Mouse (Mus musculus) cerebellum, adult 2 months (tissue): ENCODE data around the gene Galnt2. TPM values are rescaled to one million over a fixed set of nuclear protein-coding genes. Genes with fewer than 3 reads are reported as not detected.

ENCODE experiments used
- DNase-seq, 2 experiments: peaks; one replicate each; pipeline ENCODE4 v3.0.0; 2021
- H3K27ac ChIP-seq: fragments of 200-500 bp; 2 replicates; pipeline ENCODE4 v1.5.1; 2012; ENCODE audit warnings: low read length, control low read depth, inconsistent platforms; ENCODE audit not compliant: insufficient read depth
- H3K27me3 ChIP-seq: fragments of 200-500 bp; 2 replicates; pipeline ENCODE4 v1.6.1; 2012; ENCODE audit warnings: inconsistent platforms, mild to moderate bottlenecking, low read length, moderate library complexity; ENCODE audit not compliant: control insufficient read depth, insufficient read depth
- H3K4me1 ChIP-seq: fragments of 200-500 bp; 2 replicates; pipeline ENCODE4 v1.6.1; 2011; ENCODE audit warnings: low read length; ENCODE audit not compliant: control insufficient read depth, insufficient read depth
- H3K4me3 ChIP-seq: fragments of 200-500 bp; replicated peaks from 2 replicates; pipeline ENCODE3; 2011; ENCODE audit warnings: mild to moderate bottlenecking, low read depth, low read length, control low read depth; ENCODE audit not compliant: insufficient read depth
- CTCF ChIP-seq: fragments of 200-500 bp; IDR thresholded peaks from 2 replicates; pipeline ENCODE4 v1.5.1; 2011; ENCODE audit warnings: low read depth, mild to moderate bottlenecking, control low read depth, low read length, moderate library complexity, borderline replicate concordance; ENCODE audit not compliant: insufficient read depth
- POLR2A ChIP-seq: fragments of 200-500 bp; IDR thresholded peaks from 2 replicates; pipeline ENCODE4 v1.6.1; 2011; ENCODE audit warnings: low read length, control low read depth, borderline replicate concordance; ENCODE audit not compliant: insufficient read depth
- WGBS: fragments of 180-500 bp; shearing (Covaris S2); methylation state at CpG from one replicate; pipeline ENCODE4 v1.1.7; 2018; 5-methylcytosine and 5-hydroxymethylcytosine counted together
- polyA plus RNA-seq: library from polyadenylated mRNA; depleted of rRNA; stranded (reverse); fragments of >200 nt; gene quantifications from 2 replicates; pipeline ENCODE4 v1.2.3, GENCODE M21; 2012

Galnt2 gene
- polyA plus RNA-seq, 1 experiment = 23.8 TPM

DNA sequence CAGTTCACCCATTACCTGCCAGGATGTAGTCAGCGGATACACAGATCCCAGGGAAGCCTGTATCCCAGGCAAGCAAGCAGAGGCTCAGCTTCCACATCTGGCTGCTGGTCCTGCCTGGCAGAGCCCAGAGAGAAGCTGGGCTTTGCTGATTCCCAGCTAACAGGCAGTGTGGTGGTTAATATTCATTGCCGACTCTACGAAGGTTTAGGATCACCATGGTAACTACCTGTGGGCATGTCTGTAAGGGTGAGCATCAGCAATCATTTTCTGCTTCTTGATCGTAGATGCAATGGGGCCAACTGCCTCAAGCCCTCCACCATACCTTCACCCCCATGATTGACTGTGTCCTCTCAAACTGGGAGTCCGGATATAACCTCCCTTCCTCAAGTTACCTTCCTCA is 37.2 kb upstream of the Galnt2 start:
- DNase-seq = no peak
- no peak overlapping the region for H3K27ac ChIP-seq
- 80% methylated on average over 5 of the region's 5 CpGs for WGBS
- H3K4me3 ChIP-seq = no peak overlapping the region
- H3K27me3 ChIP-seq = no peaks in the 10 kb centered on the region
- no peak for TF ChIP-seq POLR2A
- TF ChIP-seq CTCF = no peak
- peaks cover 6% of the 10 kb centered on the region; the same call in 1 of the 2 replicates for H3K4me1 ChIP-seq

DNA sequence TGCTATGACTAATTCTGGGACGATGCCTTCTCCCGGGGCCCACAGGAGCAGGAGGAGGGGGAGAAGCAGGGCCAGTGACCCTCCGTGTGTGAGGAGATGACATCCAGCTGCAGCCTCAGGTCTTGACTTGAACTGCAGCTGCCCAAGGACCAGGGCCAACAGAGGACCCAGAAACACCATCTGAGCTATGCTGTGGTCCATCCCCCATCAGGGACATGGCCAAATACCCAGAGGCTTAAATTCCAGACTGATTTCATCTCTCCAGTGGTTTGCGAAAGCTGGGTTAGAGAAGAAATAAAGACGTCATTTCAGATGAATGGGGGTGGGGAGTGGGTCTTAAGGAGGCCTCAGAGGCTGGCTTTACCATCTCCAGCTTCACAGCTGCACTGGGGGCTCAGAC is 35.0 kb upstream of the Galnt2 start:
- Histone ChIP-seq H3K27me3 (no peaks in the 10 kb centered on the region), H3K4me3 (no peak overlapping the region), H3K27ac (no peak overlapping the region), H3K4me1 (no peaks in the 10 kb centered on the region)
- WGBS = 52% methylated on average over 5 of the region's 5 CpGs
- no peak for TF ChIP-seq CTCF
- no peak for TF ChIP-seq POLR2A
- DNase-seq = no peak

DNA sequence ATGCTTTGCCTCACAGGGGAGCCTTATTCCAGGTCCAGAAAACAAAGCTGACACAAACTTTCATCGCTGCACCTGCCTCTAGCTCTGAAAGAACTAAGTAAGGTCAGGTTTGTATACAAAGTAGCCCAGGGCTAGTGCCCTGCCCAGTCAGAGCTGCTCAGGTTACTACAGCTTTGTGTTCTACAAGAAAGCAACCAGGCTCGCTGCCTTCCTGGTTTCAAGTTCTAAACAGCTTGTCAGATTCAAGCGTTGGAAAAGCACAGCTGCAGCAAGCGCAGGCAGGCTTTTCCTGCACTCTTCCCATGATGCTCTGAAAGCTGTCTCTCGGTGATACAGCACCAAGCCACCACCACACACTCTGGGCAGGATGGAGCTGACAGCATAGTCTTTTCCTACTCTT is 34.4 kb upstream of the Galnt2 start:
- H3K4me1 ChIP-seq = no peaks in the 10 kb centered on the region
- no peak overlapping the region for H3K27ac ChIP-seq
- TF ChIP-seq CTCF (no peak), POLR2A (no peak)
- no peak for DNase-seq
- WGBS = 68% methylated on average over 5 of the region's 5 CpGs
- no peaks in the 10 kb centered on the region for H3K27me3 ChIP-seq
- no peak overlapping the region for H3K4me3 ChIP-seq

DNA sequence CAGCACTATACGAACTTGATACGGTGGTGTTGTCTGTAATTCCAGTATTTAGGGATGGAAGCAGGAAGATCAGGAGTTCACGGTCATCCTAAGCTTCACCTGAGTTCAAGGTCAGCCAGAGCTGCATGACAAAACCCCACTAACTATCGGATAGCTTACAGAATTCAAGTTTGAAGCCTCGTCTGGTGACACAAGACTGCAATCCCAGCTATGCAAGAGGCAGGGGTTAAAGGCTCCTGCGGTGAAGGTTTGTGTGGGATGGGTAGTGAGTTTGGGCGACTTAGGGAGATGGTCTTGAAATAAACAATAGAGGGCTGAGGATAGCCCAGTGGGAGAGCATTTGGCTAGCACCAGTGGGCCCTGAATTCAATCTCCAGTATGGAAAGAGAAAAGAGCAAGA is 33.0 kb upstream of the Galnt2 start:
- no peak overlapping the region for H3K27ac ChIP-seq
- H3K4me3 ChIP-seq = no peak overlapping the region
- WGBS = 83% methylated on average over 7 of the region's 7 CpGs
- H3K27me3 ChIP-seq = no peaks in the 10 kb centered on the region
- TF ChIP-seq POLR2A (no peak), CTCF (no peak)
- no peaks in the 10 kb centered on the region for H3K4me1 ChIP-seq
- DNase-seq = no peak

DNA sequence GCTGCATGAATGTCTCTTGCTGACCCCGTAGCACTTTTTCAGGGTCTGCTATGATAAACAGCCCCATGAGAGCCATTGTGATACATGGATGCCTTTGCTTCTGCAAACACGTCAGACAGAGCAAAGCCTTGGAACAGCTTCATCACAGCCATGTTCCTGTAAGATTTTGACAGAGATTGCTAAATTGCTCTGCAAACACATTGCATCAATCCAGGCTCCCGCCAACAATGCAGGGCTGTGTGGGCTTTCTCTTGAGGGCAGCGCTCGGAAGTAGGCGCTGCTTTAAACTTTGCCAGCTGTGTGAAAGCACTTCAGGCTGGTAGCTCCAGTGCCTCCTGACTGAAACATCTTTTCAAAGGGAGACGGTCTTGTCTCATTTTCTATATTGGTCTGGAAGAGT is 30.8 kb upstream of the Galnt2 start:
- no peak for TF ChIP-seq CTCF
- no peak for TF ChIP-seq POLR2A
- DNase-seq = no peak
- WGBS = 59% methylated on average over 7 of the region's 7 CpGs

DNA sequence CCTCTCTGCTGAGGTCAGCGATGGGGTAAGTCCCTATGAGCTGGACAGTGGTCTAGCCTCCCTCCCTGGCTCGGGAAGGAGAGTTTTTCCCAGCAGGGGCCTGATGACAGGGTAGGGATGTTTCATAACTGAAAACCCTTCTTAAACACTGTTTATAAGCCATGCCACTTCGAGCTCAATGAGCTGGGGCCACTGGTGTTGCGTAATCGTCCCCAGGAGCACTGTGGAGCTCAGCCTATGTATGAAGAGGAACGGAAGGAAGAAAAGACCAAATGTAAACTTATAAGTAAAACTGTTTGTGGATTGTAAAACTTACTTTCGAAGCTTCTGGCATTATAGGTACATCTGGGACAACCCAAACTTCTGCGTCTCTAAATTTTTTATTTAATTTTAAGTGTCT is 29.5 kb upstream of the Galnt2 start:
- H3K27ac ChIP-seq = no peak overlapping the region
- TF ChIP-seq POLR2A (no peak), CTCF (no peak)

More for the DNA sequence above, 30.8 kb upstream of the Galnt2 start:
- H3K27ac ChIP-seq = no peak overlapping the region
- no peak overlapping the region for H3K4me3 ChIP-seq
- no peaks in the 10 kb centered on the region for H3K4me1 ChIP-seq
- no peaks in the 10 kb centered on the region for H3K27me3 ChIP-seq

DNA sequence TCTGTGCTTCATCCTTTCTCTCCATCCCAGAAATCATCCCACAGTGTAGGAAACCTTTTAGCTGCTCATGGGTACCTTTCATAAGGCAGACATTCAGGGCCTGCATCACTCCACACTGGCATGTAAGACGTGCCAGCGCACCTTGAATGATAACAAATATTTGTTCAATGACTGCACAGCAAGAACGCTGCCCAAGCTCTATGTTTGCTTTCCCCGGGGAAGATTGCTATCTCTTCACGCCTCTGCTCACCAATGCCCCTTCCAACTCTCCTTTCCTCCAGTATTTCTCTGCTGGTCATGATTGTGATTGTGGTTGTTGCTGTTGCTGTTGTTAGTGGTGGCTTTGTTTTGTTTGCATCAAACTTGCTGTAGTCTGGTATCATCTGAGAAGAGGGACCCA is 28.3 kb upstream of the Galnt2 start:
- Histone ChIP-seq H3K27ac (no peak overlapping the region), H3K4me1 (no peaks in the 10 kb centered on the region), H3K4me3 (no peak overlapping the region), H3K27me3 (no peaks in the 10 kb centered on the region)
- WGBS = 94% methylated on average over 5 of the region's 5 CpGs
- DNase-seq = no peak
- TF ChIP-seq CTCF = no peak
- no peak for TF ChIP-seq POLR2A

More for the DNA sequence above, 29.5 kb upstream of the Galnt2 start:
- no peaks in the 10 kb centered on the region for H3K27me3 ChIP-seq
- DNase-seq = no peak
- no peak overlapping the region for H3K4me3 ChIP-seq
- no peaks in the 10 kb centered on the region for H3K4me1 ChIP-seq
- 90% methylated on average over 8 of the region's 8 CpGs for WGBS

DNA sequence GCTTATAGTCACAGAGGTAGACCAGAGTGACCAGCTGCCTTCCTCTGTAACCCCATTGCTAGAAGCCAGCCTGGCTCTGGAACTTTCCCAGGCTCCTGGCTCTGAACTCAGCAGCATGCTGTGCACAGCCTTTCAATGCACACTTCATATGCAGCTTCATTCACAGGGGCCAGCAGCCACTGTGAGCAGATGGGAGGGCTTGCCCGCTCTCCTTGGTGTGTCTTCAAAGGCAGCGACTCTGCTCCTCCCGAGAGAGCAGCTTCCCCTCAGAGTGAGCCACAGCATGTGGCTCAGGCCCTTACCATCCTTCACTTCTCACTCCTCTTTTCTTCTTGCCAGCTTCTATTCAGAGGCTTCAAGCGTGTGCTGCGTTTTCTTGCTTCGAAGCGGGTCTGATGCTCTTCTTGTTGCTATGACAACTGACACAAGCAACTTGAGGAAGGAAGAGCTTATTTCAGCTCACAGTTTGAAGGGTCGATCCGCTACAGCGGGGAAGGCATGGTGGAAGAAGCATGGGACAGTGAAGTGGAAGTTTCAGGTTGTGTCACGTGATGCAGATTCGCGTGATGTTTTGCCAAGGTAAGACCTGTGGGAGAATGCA is 27.1 kb upstream of the Galnt2 start:
- Histone ChIP-seq H3K27ac (no peak overlapping the region), H3K27me3 (no peaks in the 10 kb centered on the region), H3K4me1 (no peaks in the 10 kb centered on the region), H3K4me3 (no peak overlapping the region)
- no peak for TF ChIP-seq POLR2A
- TF ChIP-seq CTCF = no peak
- DNase-seq = no peak
- WGBS = 44% methylated on average over 13 of the region's 13 CpGs

DNA sequence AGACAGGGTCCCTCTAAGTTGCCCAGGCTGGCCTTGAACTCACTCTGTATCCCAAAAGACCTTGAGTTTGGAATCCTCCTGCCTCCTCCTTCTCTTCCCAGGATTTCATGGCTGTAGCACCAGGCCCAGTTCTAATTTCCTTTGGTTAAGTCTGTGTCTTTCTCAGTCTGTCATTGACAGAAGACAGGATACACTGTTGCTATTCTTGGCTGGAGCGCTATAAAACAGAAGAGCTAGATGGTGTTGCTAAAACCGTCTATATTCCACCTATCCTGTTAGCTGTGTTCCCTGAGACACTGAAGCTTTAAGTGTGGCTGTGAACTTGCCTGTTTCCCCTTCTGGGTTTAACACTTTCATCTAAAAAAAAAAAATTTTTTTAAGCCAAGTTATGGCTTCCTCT is 19.0 kb upstream of the Galnt2 start:
- Histone ChIP-seq H3K4me3 (no peak overlapping the region), H3K27me3 (no peaks in the 10 kb centered on the region), H3K4me1 (no peaks in the 10 kb centered on the region), H3K27ac (no peak overlapping the region)
- TF ChIP-seq CTCF (no peak), POLR2A (no peak)
- 96% methylated on average over 2 of the region's 2 CpGs for WGBS
- no peak for DNase-seq
